Mouse (Mus musculus) layer of hippocampus, postnatal 25 days (tissue): ENCODE data around the gene Slc2a8. TPM values are rescaled to one million over a fixed set of nuclear protein-coding genes. Genes with fewer than 3 reads are reported as not detected.

Source experiments
- DNase-seq, 2 experiments: peaks; one replicate each; pipeline ENCODE4 v3.0.0; 2022; ENCODE audit warnings: mixed read lengths in 2 of 2, low spot score in 1 of 2; ENCODE audit errors: extremely low spot score in 1 of 2
- total RNA-seq, 2 experiments: library from RNA; stranded (reverse); gene quantifications; 2 replicates each; pipeline ENCODE4 v1.2.3; 2021

Slc2a8 gene
- total RNA-seq, 2 experiments from 2014 or later, result 20.5 to 21.4 TPM

DNA sequence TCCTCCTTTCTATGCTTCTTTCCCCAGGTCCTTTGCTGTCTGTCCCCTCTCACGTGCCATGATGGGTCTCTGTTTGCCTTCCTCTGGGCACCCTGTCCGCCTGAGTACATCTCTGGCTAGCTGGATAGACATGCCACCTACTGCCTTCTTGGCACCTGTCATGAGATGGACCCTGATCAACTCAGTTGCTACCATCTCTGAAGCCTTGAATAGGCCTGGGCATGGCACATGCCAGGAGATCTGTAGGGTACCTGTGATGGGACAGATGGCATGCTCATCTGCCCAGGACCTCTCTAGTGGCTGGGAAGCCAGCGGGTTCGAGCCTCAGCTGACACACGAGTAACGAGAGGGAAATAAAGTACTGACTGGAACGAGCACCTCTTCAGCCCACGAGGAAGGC is 7.7 kb downstream of the Slc2a8 start:
- no peak for DNase-seq

DNA sequence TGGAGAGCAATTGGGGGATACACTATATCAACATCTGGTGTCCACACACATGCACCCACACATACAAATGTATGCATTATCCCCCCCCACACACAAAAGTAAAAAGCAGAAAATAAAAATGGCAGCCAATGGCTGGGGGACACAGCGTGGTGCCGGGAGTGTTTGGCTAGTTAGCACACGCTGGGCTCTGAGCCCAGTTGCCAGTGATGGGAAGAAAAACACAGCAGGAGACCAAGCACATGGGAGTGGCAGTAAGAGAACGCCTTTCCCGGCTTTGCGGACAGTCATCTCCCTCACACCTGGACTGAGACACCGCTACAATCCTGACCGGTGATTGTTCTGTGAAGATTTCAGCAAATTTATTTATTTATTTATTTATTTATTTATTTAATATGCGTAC is 10.6 kb downstream of the Slc2a8 start:
- DNase-seq, result no peak

DNA sequence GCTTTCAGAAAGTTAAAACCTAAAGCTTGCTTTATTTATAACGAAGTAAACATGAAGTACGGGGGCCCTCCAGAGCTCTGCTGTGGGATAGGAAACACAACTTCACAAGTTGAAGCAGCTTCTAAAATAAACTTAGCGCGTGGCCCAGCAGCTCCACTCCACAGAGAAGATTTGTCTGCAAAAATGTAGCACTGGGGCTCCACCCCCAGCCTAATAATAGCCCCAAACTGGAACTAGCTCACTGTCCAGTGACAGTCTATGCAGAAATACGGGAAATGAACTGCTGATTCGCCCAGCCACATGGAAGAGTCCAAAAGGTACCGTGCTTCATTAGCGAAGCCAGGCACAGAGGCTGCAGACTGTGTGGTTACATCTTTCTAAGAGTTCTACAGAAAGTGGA is 12.6 kb downstream of the Slc2a8 start:
- DNase-seq, result no peak

DNA sequence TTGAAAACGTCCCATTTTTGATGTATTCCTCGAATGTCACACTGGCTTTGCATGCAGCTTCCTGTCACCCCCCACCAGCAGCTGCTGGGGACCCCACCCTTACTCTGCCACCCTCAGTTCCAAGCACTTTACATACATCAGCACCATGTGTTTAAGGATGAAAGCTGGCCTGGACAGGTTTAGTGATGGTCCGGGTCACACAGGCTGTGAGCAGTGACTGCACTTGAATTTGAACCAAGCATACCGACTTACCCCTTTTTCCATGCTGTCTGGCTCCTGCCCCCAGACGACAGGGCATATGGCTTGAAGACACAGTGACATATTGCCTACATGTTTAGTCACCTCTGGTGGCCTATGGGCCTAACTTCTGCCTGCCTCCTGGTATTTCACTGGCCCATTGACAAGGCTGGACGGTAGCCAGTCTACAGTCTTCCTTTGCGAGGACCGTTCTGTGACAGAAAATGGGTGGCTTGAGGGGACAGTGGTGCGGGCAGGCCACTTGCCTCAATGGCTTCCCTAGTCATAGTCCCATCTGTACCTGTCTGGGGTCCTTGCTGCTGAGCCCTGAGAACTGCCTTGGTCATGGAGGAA is 13.8 kb downstream of the Slc2a8 start:
- DNase-seq, result no peak

DNA sequence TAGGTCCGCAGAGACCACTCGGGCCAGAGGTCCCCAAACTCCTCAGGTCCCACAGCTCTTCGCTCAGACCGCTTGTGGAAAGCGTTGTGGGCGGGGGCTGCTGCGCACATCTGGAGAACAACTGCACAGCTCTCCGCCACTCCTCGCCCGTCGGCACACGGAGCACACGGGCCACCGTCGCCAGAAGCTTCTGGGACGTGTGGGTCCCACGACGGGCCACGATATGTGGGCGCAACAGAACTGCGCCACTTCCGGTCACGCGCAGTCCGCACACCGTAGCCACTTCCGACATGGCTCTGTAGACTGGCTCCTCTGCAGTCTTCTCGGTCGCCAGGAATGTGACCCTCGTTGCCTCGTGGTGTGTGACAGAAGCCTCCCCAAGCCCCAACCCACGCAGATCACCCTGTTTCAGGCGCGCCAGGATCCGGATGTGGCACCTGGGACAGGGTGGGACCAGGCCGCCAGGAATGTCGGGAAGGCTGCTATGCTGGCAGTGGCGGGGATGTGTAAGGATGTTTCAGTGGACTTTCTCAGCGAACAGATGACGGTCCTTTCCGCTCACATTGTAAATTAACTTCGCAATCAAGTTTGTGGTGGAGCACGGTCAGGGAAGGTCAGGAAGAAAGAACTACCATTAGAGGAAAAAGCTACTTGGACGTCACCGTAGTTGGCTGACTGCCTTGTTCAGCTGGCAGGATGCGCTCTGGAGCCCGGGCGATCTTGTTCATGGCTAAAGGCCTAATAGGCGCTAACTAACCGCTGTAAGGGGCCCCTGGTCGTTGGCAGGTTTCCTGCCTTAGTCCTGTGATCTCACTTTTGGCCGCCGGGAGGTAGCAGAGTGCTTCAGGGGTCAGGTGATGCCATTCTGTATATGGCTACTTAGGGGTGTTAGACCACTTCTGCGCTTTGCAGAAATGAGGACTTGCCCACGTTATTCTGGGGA is 14.9 kb downstream of the Slc2a8 start:
- DNase-seq, result peak; percentile 75 to 85

DNA sequence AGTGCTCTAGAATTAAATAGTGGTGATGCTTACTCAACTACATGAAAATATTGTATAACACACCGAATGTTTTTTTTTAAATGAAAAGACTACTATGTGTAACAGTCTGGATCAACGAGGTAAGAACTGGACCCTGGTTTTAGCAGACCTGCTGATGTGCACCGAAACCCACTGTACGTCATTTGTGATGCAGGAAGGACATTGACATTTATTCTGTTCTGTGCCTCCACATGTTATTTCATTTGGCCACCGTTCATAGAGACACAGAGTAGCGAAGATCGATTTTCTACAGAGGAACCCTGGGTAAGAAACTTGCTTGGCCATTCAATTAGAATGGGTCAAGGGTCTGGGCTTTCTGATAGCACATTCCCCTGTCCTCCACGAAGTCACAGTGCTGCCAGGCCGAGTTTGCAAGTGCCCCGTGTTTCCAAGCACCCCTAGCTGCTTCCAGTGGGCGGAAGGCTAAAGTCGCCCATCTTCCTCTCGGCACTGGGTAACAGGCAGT is 15.6 kb downstream of the Slc2a8 start:
- no peak for DNase-seq

DNA sequence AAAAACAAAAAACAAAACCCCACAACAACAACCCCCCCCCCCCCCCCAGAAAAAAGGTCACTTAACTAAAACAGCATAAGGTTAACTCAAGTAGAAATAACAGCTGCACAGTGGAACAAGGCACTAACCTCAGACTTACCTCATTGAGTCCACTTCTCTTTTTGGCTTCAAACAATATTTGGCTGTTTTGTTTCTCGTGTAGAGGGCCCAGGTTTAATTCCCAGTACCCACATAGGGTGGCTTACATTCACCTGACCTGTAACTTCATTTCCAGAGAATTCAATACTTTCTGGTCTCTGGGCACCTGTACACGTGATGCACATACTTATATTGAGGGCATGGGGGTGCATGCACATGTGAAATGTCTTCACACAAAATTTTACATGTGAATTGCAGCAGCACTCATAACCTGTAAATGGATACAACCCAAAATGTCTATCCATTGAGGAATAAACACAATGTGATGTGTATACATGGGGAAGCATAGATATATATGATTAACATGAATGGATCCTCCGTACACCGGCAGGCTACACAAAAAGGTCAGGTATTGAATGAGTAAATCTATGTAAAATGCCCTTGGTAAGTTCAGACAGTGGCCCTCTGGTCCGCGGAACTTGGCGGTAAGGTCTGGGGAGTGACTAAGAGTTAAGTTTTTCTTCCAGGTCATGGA is 16.2 kb downstream of the Slc2a8 start:
- DNase-seq, result no peak

DNA sequence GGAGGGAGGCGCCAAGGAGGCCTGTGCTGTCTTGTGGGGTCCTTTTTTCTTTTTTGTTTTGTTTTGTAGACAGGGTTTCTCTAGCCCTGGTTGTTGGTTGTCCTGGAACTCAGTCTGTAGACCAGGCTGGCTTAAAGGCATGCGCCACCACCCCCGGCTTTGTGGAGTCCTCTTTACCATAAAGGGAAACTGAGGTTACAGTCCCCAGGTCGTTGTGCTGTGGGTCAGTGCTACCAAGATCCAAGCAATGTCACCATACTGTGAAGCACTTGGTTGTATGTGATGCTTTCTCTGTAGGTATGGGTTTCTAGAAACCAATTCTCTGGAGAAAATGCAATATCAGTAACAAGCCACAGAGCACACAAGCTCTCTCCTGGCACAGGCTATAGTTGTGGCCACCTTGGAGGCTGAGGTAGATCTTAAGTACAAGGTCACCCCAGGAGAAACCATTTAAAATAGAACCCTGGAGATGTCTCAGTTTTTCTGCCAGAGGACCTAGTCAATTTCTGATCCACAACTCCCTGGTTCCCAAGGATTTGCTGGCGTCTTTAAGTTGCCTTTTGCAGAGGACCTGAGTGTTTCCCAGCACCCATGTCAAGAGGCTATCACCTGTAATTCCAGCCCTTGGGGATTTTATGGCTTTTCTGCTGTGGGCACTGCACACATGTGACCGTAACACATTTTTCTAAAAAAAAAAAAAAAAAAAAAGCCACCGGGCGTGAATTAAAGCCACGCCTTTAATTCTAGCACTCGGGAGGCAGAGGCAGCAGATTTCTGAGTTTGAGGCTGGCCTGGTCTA is 17.0 kb downstream of the Slc2a8 start:
- no peak for DNase-seq

DNA sequence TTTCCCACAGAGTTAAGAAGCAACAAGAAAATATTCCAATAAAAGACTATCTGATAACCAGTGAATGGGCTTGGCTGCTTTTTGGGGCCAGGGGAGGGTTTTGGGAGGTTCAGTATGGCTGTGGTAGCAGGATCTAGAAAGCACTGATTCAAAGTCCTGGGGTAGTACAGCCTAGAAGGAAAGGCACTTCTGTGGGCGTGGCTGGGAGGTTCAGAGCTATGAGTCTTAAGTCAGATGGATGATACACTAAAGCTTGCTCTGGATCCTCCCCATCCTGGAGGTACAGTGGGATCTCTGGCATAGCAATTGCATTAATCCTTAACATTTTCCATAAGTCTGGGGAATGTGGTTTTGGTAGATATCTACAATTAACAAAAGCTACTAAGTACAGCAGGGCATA is 17.9 kb downstream of the Slc2a8 start:
- no peak for DNase-seq

DNA sequence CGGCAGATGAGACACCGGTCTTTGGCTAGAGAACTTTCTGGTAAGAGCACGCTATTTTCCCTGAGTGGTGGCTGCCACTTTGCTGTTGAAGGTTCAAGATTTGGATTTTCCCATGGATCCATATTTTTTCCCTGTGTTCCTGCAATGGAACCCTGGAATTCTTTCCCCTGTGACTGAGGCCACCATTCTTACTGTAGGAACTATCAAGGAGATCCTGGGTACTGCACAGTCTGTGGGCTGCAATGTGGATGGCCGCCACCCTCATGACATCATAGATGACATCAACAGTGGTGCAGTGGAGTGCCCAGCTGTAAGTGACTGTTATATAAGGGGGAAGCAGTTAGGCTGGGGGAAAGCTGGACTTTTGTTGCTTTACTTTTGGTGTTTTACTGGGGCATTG is 18.3 kb downstream of the Slc2a8 start:
- no peak for DNase-seq

DNA sequence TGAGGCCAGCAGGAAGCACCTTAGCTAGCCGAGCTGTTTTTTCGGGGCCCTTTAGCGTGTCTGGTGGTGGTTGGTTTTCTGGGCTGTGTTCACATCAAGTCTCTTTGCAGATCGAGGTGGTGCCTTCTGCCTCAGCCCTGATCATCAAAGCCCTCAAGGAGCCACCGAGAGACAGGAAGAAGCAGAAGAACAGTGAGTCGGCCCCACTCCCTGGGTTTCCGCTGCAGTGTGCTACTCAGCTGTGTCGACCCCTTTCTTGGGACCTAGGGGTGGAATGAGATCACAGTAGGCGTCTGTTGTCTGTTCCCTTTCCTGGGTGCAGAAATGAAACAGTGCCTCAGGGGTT is 19.0 kb downstream of the Slc2a8 start:
- DNase-seq, result no peak

DNA sequence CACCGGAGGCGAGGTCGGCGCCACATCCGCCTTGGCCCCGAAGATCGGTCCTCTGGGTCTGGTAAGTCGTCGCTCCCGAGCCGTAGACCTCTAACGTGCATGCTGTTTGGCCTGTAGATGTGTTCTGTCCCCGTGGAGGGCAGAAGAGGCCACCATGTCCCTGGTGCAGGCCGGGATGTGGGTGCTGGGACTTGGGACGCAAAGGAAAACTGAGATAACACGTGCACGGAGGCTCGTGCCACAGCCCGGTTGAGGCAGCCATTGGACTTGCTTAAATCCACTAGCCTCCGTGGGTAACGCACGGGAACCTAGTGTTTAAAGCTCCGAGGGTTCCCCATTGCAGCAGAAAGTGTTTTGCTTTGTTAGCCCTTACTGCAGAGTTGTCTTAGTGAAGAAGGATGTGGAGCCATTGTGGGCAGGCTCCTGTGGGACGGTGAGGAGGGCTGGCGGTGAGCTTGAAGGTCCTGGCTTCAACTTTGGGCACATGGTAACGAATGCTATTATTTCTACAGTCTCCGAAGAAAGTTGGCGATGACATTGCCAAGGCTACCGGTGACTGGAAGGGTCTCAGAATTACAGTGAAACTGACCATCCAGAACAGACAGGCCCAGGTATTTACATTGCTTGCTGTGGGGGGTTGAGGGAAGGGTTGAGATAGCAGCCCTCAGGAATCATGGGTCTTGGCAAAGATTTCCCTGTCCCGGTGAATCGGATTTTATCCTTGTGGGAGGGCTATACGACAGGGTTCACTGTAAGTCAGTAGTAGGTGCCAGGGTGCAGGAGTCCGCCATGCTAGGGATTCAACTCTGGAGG is 19.6 kb downstream of the Slc2a8 start:
- DNase-seq, result peak in 1 of 2 experiments; percentile 26

DNA sequence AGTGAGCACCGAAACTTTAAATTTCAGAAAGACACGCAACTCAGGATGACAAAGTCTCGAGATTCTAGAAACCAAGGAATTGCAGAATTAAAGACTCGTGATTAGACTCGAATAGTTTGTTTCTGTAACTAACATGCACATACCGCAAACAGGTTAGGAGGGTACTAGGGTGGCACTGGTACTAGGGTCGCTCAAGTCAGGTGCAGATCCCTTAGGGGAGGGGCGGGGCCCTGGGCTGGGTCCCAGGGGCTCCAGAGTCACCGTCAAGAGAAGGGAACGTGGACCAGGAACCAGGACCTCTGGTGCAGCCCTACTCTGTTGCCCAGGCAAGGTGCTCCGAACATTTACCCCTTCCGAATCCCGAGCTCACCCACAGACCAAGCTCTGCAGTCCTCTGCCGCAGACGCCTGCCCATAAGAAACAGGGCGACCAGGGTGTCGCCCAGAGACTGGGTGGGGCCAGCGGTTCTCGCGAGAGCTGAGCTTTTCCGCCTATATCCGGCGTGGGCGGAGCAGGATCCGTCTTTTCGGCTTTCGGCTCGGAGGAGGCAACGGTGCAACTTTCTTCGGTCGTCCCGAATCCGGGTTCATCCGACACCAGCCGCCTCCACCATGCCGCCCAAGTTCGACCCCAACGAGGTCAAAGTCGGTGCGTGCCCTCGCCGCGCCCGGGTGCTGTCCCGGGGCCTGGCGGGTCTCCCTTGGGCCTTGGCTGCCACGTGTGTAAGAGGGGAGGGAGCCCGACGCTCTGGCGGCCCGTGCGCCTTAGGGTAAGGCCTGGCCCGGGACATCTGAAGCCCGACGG is 20.5 kb downstream of the Slc2a8 start, which contains the start of the genes Rpl12 and Lrsam1:
Rpl12 (plus strand) TSS at position 368 of the 804 bp plus-strand sequence.
Lrsam1 (minus strand) TSS at position 423 of the 804 bp plus-strand sequence.
- peak; percentile 89 to 90 for DNase-seq

DNA sequence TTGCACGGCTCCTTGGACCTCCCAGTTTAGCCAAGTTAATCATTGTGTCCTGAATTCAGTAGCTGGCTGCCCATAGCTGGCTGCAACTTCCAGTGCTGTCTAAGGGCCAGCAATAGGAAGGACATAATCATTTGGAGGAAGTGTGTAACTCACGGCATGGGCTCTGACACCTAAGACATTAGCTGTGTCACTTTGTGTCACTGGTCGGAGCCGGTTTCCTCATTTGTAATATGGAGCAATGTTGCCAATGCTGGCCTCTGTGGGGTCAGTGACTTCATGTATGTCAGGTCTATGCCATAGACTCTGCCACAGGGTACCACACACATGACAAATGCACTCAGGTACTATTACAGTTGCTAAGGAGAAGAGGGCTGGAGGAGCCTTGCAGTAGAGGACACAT is 21.6 kb downstream of the Slc2a8 start:
- no peak for DNase-seq

DNA sequence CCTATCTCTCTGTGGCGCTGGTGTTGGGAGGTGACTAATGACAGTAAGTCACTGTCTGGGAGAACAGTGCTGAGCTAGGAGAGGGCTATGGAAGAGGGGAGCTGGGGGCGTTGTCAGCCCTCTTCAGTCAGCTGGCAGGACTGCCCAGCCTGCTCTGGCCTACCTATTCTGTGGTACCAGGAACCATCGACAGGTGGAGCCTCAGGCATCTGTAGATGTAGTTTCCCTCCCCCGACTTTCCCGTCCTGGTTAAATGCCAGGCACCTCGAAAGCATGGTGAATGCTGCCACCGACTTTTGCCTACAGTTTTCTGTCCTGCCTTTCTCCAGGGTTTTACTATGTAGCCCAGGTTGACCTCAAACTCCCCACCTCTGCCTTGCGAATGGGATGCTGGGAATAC is 24.5 kb downstream of the Slc2a8 start:
- peak in 1 of 2 experiments; percentile 50 for DNase-seq

DNA sequence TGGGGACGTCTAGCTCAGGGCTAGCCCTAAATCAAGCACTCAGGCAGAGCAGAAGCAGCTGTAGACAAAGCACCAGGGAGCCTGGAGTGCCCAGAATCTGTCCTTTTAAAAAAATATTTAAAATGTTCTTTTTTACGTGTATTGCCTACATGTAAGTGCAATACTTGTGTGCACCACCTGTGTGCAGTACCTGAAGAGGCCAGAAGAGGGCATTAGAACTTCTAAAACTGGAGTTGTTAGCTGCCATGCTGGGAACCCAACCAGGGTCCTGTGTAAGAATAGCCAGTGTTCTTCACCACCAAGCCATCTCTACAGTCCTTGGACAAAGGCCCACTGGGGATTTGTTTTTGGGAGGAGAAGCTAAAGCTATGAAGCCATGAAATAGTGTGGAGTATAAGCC is 27.3 kb downstream of the Slc2a8 start:
- DNase-seq, result no peak

DNA sequence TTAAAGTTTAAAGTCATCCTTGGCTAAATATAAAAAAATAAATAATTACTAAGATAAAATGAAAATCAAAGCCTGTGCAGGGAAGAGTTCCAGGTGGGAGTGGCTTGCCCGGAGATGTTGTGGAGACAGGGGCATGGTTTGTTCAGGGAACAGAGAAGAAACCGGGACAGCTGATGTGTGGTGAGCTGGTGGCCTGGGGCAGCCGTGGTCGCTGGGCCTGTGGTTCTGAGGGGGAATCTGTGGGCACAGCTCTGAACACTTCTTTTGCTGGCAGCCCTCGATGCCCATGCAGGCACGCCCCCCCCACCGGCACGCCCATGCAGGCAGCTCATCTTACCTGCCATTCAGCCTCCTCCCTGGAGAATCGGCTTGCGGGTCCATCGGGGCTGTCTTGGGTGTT is 34.4 kb downstream of the Slc2a8 start:
- no peak for DNase-seq

DNA sequence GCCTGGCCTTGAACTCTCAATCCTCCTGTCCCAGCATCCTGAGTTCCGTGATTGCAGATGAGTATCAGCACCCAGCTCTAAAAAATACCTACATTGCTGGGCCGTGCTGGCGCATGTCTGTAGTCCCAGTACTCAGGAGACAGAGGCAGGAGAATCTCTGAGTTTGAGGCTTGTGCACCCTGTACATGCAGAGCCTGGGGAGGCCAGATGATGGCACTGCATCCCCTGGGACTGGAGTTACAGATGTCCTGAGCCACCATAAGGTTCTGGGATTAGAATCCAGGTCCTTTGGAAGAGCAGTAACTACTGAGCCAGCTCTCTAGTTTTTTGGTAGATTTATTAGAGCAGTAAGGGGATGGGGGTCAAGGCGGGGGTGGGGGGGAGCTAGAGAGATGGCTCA is 41.4 kb downstream of the Slc2a8 start:
- no peak for DNase-seq

DNA sequence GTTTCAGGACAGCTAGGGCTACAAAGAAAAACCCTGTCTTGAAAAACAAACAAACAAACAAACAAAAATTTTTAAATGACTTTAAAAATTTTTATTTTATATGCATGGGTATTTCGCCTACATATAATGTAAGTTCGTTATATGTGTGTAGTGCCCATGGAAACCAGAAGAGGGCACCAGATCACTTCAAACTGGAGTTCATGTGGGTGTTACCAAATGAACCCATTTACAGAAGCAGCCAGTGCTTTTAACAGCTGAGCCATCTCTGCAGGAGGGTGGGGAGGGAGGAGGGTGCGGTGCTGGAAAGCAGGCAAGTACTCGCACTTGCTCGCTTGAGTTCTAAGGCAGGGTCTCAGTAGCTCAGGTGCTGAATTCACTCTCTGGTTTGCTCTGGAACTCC is 42.5 kb downstream of the Slc2a8 start:
- DNase-seq, result peak in 1 of 2 experiments; percentile 58
